Mouse (Mus musculus) liver, embryonic 11.5 days (tissue): ENCODE data around the gene Prdm12. TPM values are rescaled to one million over a fixed set of nuclear protein-coding genes. Genes with fewer than 3 reads are reported as not detected.
A peak's percentile ranks its signal among the peaks of the same experiment; 100 is the strongest.

ENCODE experiments used
- ATAC-seq: fragments of 200-750 bp; cut with Nextera tagmentation; replicated peaks from 2 replicates; pipeline ENCODE4 v1.8.0; 2017; ENCODE audit warnings: moderate number of reproducible peaks, mild to moderate bottlenecking, moderate TSS enrichment, moderate library complexity; ENCODE audit not compliant: low FRiP score
- DNase-seq: peaks from one replicate; pipeline ENCODE4 v3.0.0-alpha.2; 2017; ENCODE audit warnings: low spot score
- H3K27ac ChIP-seq: fragments of 300-500 bp; sonication (generic); 2 replicates; pipeline ENCODE4 v1.5.1; 2014; ENCODE audit warnings: mild to moderate bottlenecking, low read depth, low read length, control low read depth
- H3K27me3 ChIP-seq: fragments of 300-500 bp; sonication (generic); replicated peaks from 2 replicates; pipeline ENCODE4 v1.6.1; 2014; ENCODE audit warnings: low read length, mixed read lengths; ENCODE audit not compliant: control insufficient read depth, insufficient read depth
- H3K36me3 ChIP-seq: fragments of 300-500 bp; sonication (generic); 2 replicates; pipeline ENCODE4 v1.6.1; 2014; ENCODE audit warnings: mild to moderate bottlenecking, low read length, moderate library complexity, mixed read lengths; ENCODE audit not compliant: control insufficient read depth, insufficient read depth
- H3K4me1 ChIP-seq: fragments of 300-500 bp; sonication (generic); replicated peaks from 2 replicates; pipeline ENCODE4 v1.6.1; 2014; ENCODE audit warnings: low read length, mixed read lengths; ENCODE audit not compliant: control insufficient read depth, insufficient read depth
- H3K4me2 ChIP-seq: fragments of 300-500 bp; sonication (generic); 2 replicates; pipeline ENCODE4 v1.6.1; 2014; ENCODE audit warnings: mild to moderate bottlenecking, control low read depth, moderate library complexity
- H3K4me3 ChIP-seq: fragments of 300-500 bp; sonication (generic); 2 replicates; pipeline ENCODE4 v1.5.1; 2014; ENCODE audit warnings: low read depth, low read length, control low read depth
- H3K9ac ChIP-seq: fragments of 300-500 bp; sonication (generic); 2 replicates; pipeline ENCODE4 v1.6.1; 2014; ENCODE audit warnings: low read depth, low read length, control low read depth
- H3K9me3 ChIP-seq: fragments of 300-500 bp; sonication (generic); 2 replicates; pipeline ENCODE4 v1.6.1; 2016; ENCODE audit warnings: low read length, inconsistent platforms, mixed read lengths; ENCODE audit not compliant: control insufficient read depth
- WGBS: fragments of 180-500 bp; shearing (Covaris S2); extraction: QIAGEN DNeasy Blood & Tissue Kit; methylation state at CpG from one replicate; pipeline ENCODE4 v1.1.7; 2014; 5-methylcytosine and 5-hydroxymethylcytosine counted together
- polyA plus RNA-seq: library from polyadenylated mRNA; unstranded; fragments of >200 nt; fragmentation: Nextera tagmentation; extraction: Ambion mirVana; gene quantifications from 2 replicates; pipeline ENCODE4 v1.2.1, GENCODE M21; 2014

Prdm12 gene
- polyA plus RNA-seq, 1 experiment from 2014 or later: 0.07 TPM

DNA sequence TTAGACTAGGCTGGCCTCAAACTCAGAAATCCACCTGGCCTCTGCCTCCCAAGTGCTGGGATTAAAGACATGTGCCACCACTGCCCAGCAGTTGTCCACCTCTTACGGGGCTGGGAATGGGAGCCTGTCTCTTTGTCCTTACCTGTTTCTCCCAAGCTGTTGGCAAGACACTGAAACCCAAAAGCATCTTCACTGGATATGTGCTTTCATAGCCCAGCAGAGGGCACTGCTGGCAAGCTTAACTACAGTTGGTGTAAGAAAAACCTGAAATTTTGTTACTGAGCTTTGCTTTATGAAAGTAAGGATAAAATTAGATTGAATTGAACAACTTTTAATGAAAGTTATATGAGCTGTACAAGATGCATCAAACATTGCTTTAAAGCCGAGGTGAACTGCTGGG, 43.8 kb downstream of the Prdm12 start:
- no peak overlapping the region for H3K9ac ChIP-seq
- H3K27ac ChIP-seq: no peak overlapping the region
- no peak overlapping the region for H3K4me3 ChIP-seq
- H3K36me3 ChIP-seq: peaks cover 14% of the 10 kb centered on the region
- no peak overlapping the region for H3K4me2 ChIP-seq
- DNase-seq (peak; percentile 39), ATAC-seq (no peak)
- WGBS: 41% methylated on average over 2 of the region's 2 CpGs
- no peaks in the 10 kb centered on the region for H3K27me3 ChIP-seq
- H3K9me3 ChIP-seq: no peaks in the 10 kb centered on the region
- H3K4me1 ChIP-seq: no peaks in the 10 kb centered on the region

DNA sequence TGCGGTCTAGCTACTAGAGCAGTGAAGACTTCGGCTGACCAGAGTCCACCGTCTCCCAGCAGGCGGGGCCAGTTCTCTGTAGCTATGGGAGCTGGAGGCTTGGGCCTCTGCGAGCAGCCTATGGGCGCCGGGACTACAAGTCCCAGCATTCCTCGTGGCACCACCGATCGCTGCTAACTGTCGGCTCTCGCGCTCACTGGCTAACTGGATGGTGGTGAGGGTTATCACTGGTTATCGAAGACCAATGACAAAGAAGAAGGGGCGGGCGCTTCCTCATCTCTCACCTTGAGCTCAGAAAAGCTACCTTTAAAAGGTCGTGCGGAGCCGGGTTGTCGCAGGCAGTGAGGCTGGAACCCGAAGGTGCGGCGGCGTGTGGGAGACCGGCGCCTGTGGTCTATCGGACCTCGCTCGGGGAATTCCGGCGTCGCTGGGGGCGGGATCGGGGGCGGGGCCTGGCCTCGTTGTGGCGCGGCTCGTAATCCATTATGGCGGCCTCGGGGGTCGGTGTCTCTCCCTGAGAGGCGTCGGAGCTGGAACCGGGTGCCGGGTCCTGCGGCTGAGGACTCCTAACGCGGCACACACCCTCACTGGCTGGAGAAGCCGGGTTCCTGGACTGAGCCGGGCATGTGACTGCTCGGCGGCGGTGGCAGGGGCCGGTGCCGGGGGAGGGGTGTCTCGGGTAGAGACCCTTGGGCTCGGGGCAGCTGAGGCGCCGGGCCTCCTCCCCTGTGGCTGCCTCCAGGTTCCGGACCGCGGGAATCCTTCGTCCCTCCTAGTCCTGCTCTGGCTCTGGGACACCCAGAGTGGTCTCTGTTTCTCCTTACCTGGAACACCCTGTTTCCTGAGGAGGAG, 48.5 kb downstream of the Prdm12 start, which contains the start of gene Abl1:
Gene Abl1, plus strand, starts transcription at position 303 of the 852 bp plus-strand sequence.
- Histone ChIP-seq H3K4me2 (peak within 1 kb of the TSS; percentile 95), H3K4me3 (peak within 1 kb of the TSS; percentile 89), H3K9me3 (no peaks in the 10 kb centered on the region), H3K27ac (peak within 1 kb of the TSS; percentile 87), H3K9ac (peak within 1 kb of the TSS; percentile 88), H3K4me1 (peaks cover 6% of the 10 kb centered on the region), H3K27me3 (no peaks in the 10 kb centered on the region), H3K36me3 (peaks cover 3% of the 10 kb centered on the region; the same call in 1 of the 2 replicates)
- peak; percentile 96 for DNase-seq
- WGBS: under 1% methylated on average over 64 of the region's 64 CpGs
- peak; percentile 99 for ATAC-seq

DNA sequence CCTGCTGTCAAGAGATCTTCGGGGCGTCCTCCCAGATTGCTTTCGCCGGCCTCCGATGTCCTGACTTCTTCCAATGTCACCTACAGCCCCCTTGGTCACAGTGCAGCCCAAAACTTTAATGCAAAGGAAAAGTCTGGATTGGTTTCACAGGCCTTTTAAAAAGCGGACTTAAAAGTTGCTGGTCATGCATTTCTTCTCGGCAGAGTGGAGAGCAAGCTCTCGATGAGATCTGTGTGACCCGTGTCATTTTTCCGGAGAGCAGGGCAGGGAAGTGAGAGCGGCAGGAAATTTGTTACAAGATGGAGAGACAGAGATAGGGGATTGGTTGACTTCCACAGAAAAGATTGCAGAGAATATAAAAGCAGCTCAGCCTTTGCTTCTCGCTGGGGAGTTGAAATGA, 49.2 kb downstream of the Prdm12 start:
- Histone ChIP-seq H3K27ac (peak overlapping the region; percentile 87), H3K4me2 (peak overlapping the region; percentile 95), H3K4me1 (peaks cover 6% of the 10 kb centered on the region), H3K27me3 (no peaks in the 10 kb centered on the region), H3K9ac (peak overlapping the region; percentile 88), H3K9me3 (no peaks in the 10 kb centered on the region), H3K4me3 (peak overlapping the region; percentile 89), H3K36me3 (peaks cover 3% of the 10 kb centered on the region; the same call in 1 of the 2 replicates)
- ATAC-seq: no peak
- peak; percentile 41 for DNase-seq
- under 1% methylated on average over 12 of the region's 12 CpGs for WGBS

DNA sequence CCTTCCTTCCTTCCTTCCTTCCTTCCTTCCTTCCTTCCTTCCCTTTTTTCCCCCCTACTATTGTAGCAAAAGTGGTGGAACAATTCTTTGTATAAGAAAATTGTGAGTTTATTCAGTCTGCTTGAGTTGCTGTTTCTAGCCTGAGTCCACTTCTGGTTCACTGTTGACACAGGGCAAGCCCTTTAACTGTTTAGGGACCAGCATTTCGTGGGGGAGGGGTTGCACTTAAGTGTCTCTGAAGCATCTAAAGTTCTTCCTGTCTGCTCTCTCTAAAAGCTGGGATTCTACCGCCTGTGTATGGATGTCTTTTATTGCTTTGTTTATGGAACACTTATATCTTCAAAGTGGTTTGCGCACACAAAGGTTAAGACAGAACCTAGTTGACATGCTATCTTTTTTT, 50.2 kb downstream of the Prdm12 start:
- 45% methylated on average over 3 of the region's 3 CpGs for WGBS
- peak overlapping the region; percentile 89 for H3K4me3 ChIP-seq
- DNase-seq (peak; percentile 32), ATAC-seq (no peak)
- H3K27me3 ChIP-seq: no peaks in the 10 kb centered on the region
- peak overlapping the region; percentile 87; the same call in 1 of the 2 replicates for H3K27ac ChIP-seq
- no peaks in the 10 kb centered on the region for H3K9me3 ChIP-seq
- peaks cover 3% of the 10 kb centered on the region; the same call in 1 of the 2 replicates for H3K36me3 ChIP-seq
- H3K4me1 ChIP-seq: peaks cover 6% of the 10 kb centered on the region
- H3K4me2 ChIP-seq: peak overlapping the region; percentile 95
- H3K9ac ChIP-seq: peak overlapping the region; percentile 88; the same call in 1 of the 2 replicates

DNA sequence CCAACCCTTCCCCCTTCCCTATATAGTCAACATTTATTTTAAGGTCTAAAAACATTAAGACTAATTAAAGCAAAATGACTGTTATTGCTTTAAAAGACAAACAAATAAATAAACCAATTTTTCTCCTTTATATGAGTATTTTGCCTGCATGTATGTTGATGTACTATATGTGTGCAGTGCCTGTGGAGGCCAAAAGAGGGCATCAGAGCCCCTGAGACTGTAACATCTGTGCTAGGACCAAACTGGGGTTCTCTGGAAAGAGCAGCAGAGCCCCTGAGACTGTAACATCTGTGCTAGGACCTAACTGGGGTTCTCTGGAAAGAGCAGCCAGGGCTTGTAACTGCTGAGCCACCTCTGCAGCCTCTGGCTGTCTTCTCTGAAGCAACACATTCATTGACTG, 58.4 kb downstream of the Prdm12 start:
- Histone ChIP-seq H3K27me3 (no peaks in the 10 kb centered on the region), H3K9ac (no peak overlapping the region), H3K4me2 (no peak overlapping the region), H3K4me3 (no peak overlapping the region), H3K4me1 (peaks cover 11% of the 10 kb centered on the region), H3K9me3 (no peaks in the 10 kb centered on the region), H3K27ac (no peak overlapping the region), H3K36me3 (peaks cover 16% of the 10 kb centered on the region)
- ATAC-seq (no peak), DNase-seq (no peak)

DNA sequence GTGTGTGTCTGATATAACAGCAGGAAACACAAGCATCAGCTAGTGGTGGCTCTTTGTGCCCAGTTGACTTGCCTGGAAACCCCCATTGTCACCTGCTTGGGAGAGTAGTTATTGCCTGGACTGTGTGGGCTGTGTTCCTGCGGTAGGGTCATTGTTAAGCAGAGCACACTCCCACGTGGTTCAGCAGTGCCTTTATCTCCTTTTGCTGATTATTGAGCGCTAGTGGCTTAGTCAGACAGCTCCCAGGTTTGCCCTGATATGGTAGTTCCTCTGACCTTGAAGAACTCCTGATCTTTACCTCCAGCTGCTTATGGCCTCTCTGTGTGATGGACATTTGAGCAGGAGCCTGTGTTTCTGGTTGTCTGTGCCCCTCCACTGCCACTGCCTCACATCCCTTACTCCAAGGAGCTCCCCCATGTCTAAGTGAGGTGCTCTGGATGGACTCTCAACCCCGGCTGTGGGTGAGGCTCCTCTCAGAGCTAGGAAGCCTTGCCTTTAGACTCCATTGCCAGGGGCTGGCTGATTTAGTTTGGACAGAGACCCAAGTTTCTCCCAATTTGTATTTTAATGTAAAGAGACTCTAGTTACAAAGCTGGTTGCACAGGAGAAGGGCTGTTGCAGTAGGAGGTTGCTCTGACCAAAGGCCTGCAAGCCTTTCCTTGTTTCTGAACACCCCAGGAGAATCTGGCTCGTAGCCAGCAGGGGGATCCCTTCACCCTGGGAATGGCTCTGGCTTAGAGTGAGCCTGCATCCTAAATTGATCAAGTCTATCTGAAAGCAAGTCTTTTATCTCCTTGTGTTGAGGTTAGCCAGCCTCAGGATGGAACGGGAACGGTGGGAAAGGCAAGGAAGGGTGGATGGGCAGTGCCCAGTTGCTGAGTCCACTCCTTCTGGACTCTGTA, 61.0 kb downstream of the Prdm12 start:
- no peak overlapping the region for H3K4me2 ChIP-seq
- peak overlapping the region; percentile 25 for H3K27ac ChIP-seq
- H3K9me3 ChIP-seq: no peaks in the 10 kb centered on the region
- H3K27me3 ChIP-seq: no peaks in the 10 kb centered on the region
- 36% methylated on average over 7 of the region's 7 CpGs for WGBS
- peaks cover 10% of the 10 kb centered on the region for H3K36me3 ChIP-seq
- no peak overlapping the region for H3K9ac ChIP-seq
- DNase-seq (no peak), ATAC-seq (peak; percentile 49; the same call in 1 of the 2 replicates)
- H3K4me3 ChIP-seq: no peak overlapping the region
- H3K4me1 ChIP-seq: peaks cover 11% of the 10 kb centered on the region

DNA sequence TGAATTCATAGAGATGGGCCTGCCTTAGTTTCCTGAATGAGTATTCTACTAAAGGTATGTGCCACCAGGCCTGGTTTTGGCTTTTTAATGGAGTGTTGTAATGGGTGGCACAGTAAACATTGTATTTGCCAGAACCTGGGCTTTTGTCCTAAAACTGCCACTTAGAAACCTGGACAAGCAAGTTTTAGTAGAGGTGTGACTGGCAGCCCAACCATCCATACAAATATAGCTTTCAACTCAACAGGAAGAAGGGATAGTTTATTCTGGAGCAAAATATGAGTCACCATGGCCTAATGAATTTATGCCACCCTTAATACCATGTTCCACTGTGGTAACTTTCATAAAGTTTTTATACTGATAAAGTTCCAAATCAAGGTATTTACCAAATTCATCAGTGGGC, 63.4 kb downstream of the Prdm12 start:
- H3K36me3 ChIP-seq: no peaks in the 10 kb centered on the region; the same call in none of the 2 replicates
- ATAC-seq: no peak

More for the DNA sequence above, 63.4 kb downstream of the Prdm12 start:
- no peaks in the 10 kb centered on the region for H3K27me3 ChIP-seq
- no peak for DNase-seq
- no peak overlapping the region for H3K4me3 ChIP-seq
- no peaks in the 10 kb centered on the region for H3K9me3 ChIP-seq
- H3K9ac ChIP-seq: no peak overlapping the region
- peaks cover 17% of the 10 kb centered on the region for H3K4me1 ChIP-seq
- H3K27ac ChIP-seq: no peak overlapping the region
- H3K4me2 ChIP-seq: no peak overlapping the region
